Mouse (Mus musculus): ENCODE measurements at regions not wholly inside any gene's neighbourhood (a gene's known extent, or its start where the extent isn't known, plus 50 kb on each side); places are given as distances from the start of the nearest gene placed in this dataset.

- Histone ChIP-seq H3K4me3 (no peak overlapping the region), H3K27ac (no peak overlapping the region)
- intact Hi-C loops (cut with DNase I): no loop called here
- no peak for DNase-seq (ENCODE audit: extremely low spot score in 1 of 2, low spot score in 2 of 2)
- TF ChIP-seq CTCF (IDR thresholded peaks at IDR 0.05): no peak
These were observed 84.2 kb upstream of the Basp1 start for GRCm38 (mm10) chr15:25497743-25498142.

- intact Hi-C loops (cut with DNase I): no loop called here
- no peak for DNase-seq (ENCODE audit: extremely low spot score in 1 of 2, low spot score in 2 of 2)
- no peak overlapping the region for H3K4me3 ChIP-seq
- no peak for TF ChIP-seq CTCF (IDR thresholded peaks at IDR 0.05)
- no peak overlapping the region for H3K27ac ChIP-seq
These were observed 84.9 kb upstream of the Basp1 start for GRCm38 (mm10) chr15:25498422-25498821.

- Histone ChIP-seq H3K27ac (no peak overlapping the region), H3K4me3 (no peak overlapping the region)
- no peak for TF ChIP-seq CTCF (IDR thresholded peaks at IDR 0.05)
- no peak for DNase-seq (ENCODE audit: extremely low spot score in 1 of 2, low spot score in 2 of 2)
- intact Hi-C loops (cut with DNase I): no loop called here
These were observed 88.9 kb upstream of the Basp1 start for GRCm38 (mm10) chr15:25502513-25502912.

- peak; percentile 32 for TF ChIP-seq CTCF (IDR thresholded peaks at IDR 0.05)
- DNase-seq (ENCODE audit: extremely low spot score in 1 of 2, low spot score in 2 of 2): no peak
- Histone ChIP-seq H3K27ac (no peak overlapping the region), H3K4me3 (no peak overlapping the region)
- intact Hi-C loops (cut with DNase I): no loop called here
These were observed 89.5 kb upstream of the Basp1 start for GRCm38 (mm10) chr15:25503104-25503503.

- TF ChIP-seq CTCF (IDR thresholded peaks at IDR 0.05): no peak
- intact Hi-C loops (cut with DNase I): no loop called here
- Histone ChIP-seq H3K4me3 (no peak overlapping the region), H3K27ac (no peak overlapping the region)
- DNase-seq (ENCODE audit: extremely low spot score in 1 of 2, low spot score in 2 of 2): no peak
These were observed 95.6 kb upstream of the Basp1 start for GRCm38 (mm10) chr15:25509139-25509538.

- H3K4me3 ChIP-seq: no peak overlapping the region
- intact Hi-C loops (cut with DNase I): no loop called here
- DNase-seq (ENCODE audit: extremely low spot score in 1 of 2, low spot score in 2 of 2): no peak
- H3K27ac ChIP-seq: no peak overlapping the region
- TF ChIP-seq CTCF (IDR thresholded peaks at IDR 0.05): no peak
These were observed 96.0 kb upstream of the Basp1 start for GRCm38 (mm10) chr15:25509584-25509983.

GRCm38 (mm10) chr15:25510060-25510492 is 96.5 kb upstream of the Basp1 start:
- TF ChIP-seq CTCF (IDR thresholded peaks at IDR 0.05): no peak
- H3K4me3 ChIP-seq: no peak overlapping the region
- DNase-seq (ENCODE audit: extremely low spot score in 1 of 2, low spot score in 2 of 2): peak in 1 of 2 experiments; percentile 25
- intact Hi-C loops (cut with DNase I): no loop called here
- H3K27ac ChIP-seq: no peak overlapping the region

GRCm38 (mm10) chr15:25518025-25518928 is 104.0 kb upstream of the Myo10 start:
- peak in 1 of 2 experiments; percentile 18 for DNase-seq (ENCODE audit: extremely low spot score in 1 of 2, low spot score in 2 of 2)
- intact Hi-C loops (cut with DNase I): no loop called here
- Histone ChIP-seq H3K27ac (no peak overlapping the region), H3K4me3 (no peak overlapping the region)
- TF ChIP-seq CTCF (IDR thresholded peaks at IDR 0.05): no peak

- TF ChIP-seq CTCF (IDR thresholded peaks at IDR 0.05): no peak
- no peak for DNase-seq (ENCODE audit: extremely low spot score in 1 of 2, low spot score in 2 of 2)
- intact Hi-C loops (cut with DNase I): no loop called here
- no peak overlapping the region for H3K27ac ChIP-seq
- no peak overlapping the region for H3K4me3 ChIP-seq
These were observed 98.1 kb upstream of the Myo10 start for GRCm38 (mm10) chr15:25524189-25524588.

GRCm38 (mm10) chr15:25525337-25525736 is 97.0 kb upstream of the Myo10 start:
- no peak overlapping the region for H3K27ac ChIP-seq
- no peak for TF ChIP-seq CTCF (IDR thresholded peaks at IDR 0.05)
- no peak overlapping the region for H3K4me3 ChIP-seq
- DNase-seq (ENCODE audit: extremely low spot score in 1 of 2, low spot score in 2 of 2): no peak
- intact Hi-C loops (cut with DNase I): no loop called here

GRCm38 (mm10) chr15:25536451-25537334 is 85.6 kb upstream of the Myo10 start:
- no peak for DNase-seq (ENCODE audit: extremely low spot score in 1 of 2, low spot score in 2 of 2)
- no peak overlapping the region for H3K4me3 ChIP-seq
- TF ChIP-seq CTCF (IDR thresholded peaks at IDR 0.05): no peak
- no peak overlapping the region for H3K27ac ChIP-seq
- intact Hi-C loops (cut with DNase I): no loop called here

Data from left cerebral cortex, adult 2 months (tissue).